Mouse (Mus musculus) kidney, adult 2 months (tissue): Measurements from ENCODE around the gene Mrps23. TPM values are rescaled to one million over a fixed set of nuclear protein-coding genes. Genes with fewer than 3 reads are reported as not detected.
"Not testable (repeated sequence)": the region's sequence is repeated elsewhere in the genome, so short reads cannot be mapped to it uniquely, and the experiment has no call there.

ENCODE experiments used
- DNase-seq: peaks from one replicate; pipeline ENCODE4 v3.0.0; 2021
- H3K27ac ChIP-seq: fragments of 200-500 bp; 2 replicates; pipeline ENCODE4 v1.5.1; 2012; ENCODE audit warnings: low read depth, low read length, control low read depth, inconsistent platforms; ENCODE audit not compliant: insufficient read depth
- H3K27me3 ChIP-seq: fragments of 200-500 bp; replicated peaks from 2 replicates; pipeline ENCODE4 v1.6.1; 2012; ENCODE audit warnings: mild to moderate bottlenecking, moderate library complexity, low read length, inconsistent platforms; ENCODE audit not compliant: control insufficient read depth, insufficient read depth
- H3K36me3 ChIP-seq: fragments of 200-500 bp; 2 replicates; pipeline ENCODE4 v1.6.1; 2012; ENCODE audit warnings: mild to moderate bottlenecking, moderate library complexity, low read length, inconsistent platforms; ENCODE audit not compliant: control insufficient read depth, insufficient read depth
- H3K4me1 ChIP-seq: fragments of 200-500 bp; 2 replicates; pipeline ENCODE4 v1.6.1; 2011; ENCODE audit warnings: low read length; ENCODE audit not compliant: control insufficient read depth, insufficient read depth
- H3K4me3 ChIP-seq: fragments of 200-500 bp; 2 replicates; pipeline ENCODE4 v1.5.1; 2011; ENCODE audit warnings: mild to moderate bottlenecking, low read depth, low read length, control low read depth; ENCODE audit not compliant: insufficient read depth
- CTCF ChIP-seq: fragments of 200-500 bp; conservative IDR thresholded peaks from 2 replicates; pipeline ENCODE4 v1.5.1; 2011; ENCODE audit warnings: low read depth, mild to moderate bottlenecking, control low read depth, low read length, moderate library complexity, mixed read lengths; ENCODE audit not compliant: insufficient read depth, insufficient read length
- POLR2A ChIP-seq: fragments of 200-500 bp; IDR thresholded peaks from one replicate; pipeline ENCODE4 v1.6.1; 2011; ENCODE audit warnings: low read depth, low read length, control low read depth
- WGBS: fragments of 180-500 bp; shearing (Covaris S2); methylation state at CpG from one replicate; pipeline ENCODE4 v1.1.7; 2018; 5-methylcytosine and 5-hydroxymethylcytosine counted together
- polyA plus RNA-seq: library from polyadenylated mRNA; depleted of rRNA; stranded (reverse); fragments of >200 nt; gene quantifications from 2 replicates; pipeline ENCODE4 v1.2.3, GENCODE M21; 2012

Mrps23 gene
- polyA plus RNA-seq, 1 experiment, result 61.6 TPM

DNA sequence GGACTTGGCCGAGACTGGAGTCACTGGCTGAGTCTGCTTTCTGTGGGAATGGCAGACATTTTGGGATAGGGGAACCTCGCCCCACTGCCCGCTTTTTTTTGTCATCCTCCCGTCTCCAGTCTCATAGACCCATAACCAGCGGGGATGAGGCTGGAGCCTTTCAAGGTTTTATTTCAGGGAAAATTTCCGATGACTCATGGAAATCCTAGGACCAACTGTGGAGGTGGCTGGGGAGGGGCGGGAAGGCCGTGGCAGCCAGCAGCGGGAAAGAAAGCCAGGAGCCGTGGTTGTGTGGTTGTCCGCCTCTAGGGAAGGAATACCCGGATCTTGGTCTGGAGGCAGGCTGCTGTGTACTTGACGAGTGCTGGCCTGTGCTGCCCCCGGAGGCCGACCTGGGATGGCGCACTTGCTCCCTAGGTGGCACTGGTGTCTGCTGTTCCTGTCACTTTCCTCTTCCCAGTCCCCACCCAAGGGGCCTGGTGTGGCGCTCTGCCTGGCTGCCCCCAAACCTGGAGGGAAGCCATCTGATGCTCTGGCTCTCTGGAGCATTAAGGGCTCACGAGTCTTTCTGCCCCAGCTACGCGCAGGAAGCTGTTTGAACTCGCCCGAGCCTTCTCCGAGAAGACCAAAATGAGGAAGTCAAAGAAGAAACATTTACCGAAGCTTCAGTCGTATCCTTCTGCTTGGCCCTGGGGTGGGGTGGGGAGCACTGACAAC lies 16.6 kb upstream of the Mrps23 start:
- Histone ChIP-seq H3K36me3 (no peaks in the 10 kb centered on the region), H3K4me1 (peaks cover 17% of the 10 kb centered on the region), H3K27me3 (no peaks in the 10 kb centered on the region), H3K4me3 (peak overlapping the region; percentile 40), H3K27ac (peak overlapping the region; percentile 59)
- peak; percentile 94 for TF ChIP-seq CTCF
- TF ChIP-seq POLR2A, result no peak
- 8% methylated on average over 25 of the region's 25 CpGs for WGBS
- DNase-seq, result peak; percentile 95

DNA sequence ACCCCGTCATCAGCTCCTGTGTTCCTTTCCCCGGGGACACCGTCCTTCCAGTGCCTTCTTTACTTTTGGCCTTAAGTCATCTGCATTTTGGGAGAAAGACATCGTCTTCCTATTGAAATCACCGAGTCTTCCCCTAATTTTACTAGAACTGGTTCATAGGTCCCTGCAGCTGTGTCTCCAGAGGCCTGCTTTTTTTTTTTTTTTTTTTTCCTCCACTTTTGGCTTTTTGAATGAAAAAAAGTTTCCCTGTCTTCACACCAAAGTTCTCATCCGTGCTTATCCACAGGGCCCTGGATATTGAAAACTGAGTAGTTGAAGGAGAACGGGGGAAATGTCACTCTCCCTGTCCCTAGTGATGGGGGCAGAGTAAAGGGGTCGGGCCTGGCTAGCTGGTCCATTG lies 16.0 kb upstream of the Mrps23 start:
- Histone ChIP-seq H3K4me1 (peaks cover 17% of the 10 kb centered on the region), H3K4me3 (peak overlapping the region; percentile 40; the same call in 1 of the 2 replicates), H3K27me3 (no peaks in the 10 kb centered on the region), H3K27ac (peak overlapping the region; percentile 59), H3K36me3 (no peaks in the 10 kb centered on the region)
- 45% methylated on average over 8 of the region's 8 CpGs for WGBS
- no peak for DNase-seq
- TF ChIP-seq POLR2A (no peak), CTCF (no peak)

DNA sequence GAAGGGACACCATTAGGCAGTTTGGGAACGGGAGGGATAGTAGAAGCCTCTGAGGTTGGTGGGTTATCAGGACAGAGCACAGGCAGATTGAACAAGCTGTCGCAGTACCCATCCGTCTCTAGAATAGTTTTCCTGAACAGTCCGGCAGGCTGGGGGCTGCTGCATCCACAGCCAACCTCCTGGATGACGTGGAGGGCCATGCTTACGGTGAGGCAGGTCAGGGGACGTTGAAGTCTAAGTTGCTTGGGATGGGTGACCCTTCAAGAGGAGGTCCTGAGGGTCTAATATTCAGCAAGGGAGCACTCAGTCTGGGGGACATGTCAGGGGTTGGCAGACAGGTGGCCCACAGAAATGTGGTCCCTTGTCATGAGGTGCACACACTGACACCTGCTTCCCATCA lies 15.6 kb upstream of the Mrps23 start:
- peaks cover 17% of the 10 kb centered on the region for H3K4me1 ChIP-seq
- H3K27ac ChIP-seq, result no peak overlapping the region
- TF ChIP-seq POLR2A, result no peak
- 95% methylated on average over 7 of the region's 7 CpGs for WGBS
- no peaks in the 10 kb centered on the region for H3K27me3 ChIP-seq
- H3K4me3 ChIP-seq, result no peak overlapping the region
- no peaks in the 10 kb centered on the region for H3K36me3 ChIP-seq
- no peak for DNase-seq

DNA sequence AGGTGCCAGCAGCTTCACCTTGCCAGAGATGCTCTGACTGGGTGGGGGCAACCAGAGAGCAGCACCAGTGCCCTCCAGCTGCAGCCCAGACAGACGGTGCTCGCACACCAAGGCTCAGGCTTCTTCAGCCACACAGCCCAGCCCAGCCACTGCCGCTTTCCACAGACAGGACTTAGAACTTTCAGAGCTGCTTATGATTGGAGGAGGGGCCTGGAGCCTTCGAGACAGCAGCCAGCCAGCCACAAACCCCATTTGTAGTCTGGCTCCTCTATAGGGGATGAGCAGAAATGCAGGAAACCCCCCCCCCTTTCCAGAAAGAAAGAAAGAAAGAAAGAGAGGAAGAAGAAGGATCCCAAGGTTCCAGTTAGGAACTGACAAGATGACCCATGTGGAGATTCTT lies 11.6 kb upstream of the Mrps23 start:
- Histone ChIP-seq H3K4me3 (no peak overlapping the region), H3K27ac (no peak overlapping the region), H3K27me3 (no peaks in the 10 kb centered on the region), H3K4me1 (peaks cover 15% of the 10 kb centered on the region; the same call in 1 of the 2 replicates), H3K36me3 (no peaks in the 10 kb centered on the region)
- no peak for TF ChIP-seq CTCF
- no peak for TF ChIP-seq POLR2A
- DNase-seq, result no peak
- 52% methylated on average over 4 of the region's 4 CpGs for WGBS

DNA sequence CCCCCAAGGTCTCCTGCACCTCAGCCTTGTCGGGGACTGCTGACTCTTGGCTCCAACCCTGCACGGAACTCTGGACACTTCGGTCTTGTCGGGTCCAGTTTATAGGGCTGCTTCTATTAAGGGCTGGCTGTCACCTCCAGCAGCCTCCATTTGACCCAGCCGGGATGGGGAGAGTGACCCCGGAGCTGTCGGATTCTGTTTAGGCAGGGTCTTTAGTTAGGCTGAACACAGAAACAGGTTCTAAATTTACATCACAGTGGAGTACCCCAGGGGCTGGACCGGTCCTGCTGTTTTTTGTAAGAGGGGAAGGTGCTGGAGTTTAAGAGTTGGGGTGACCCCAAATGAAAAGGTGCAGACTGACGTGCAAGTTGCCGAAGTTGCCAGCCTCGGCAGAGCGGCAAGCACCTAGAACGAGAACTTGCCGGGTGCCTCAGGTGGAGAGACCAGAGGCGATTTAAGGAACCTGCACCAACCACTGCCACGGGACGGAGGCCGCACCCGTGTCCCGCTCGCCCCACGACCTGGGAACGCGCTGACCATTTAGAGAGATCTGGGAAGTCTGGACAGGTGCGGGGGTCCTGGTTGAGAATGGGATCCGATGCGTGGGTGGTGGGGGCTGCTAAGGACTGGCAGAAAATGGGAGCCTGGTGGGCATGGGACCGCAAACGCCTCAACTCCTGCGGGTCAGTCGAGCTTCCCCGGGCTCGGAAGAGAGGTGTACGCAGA lies 10.9 kb upstream of the Mrps23 start:
- no peak overlapping the region for H3K27ac ChIP-seq
- 33% methylated on average over 34 of the region's 34 CpGs for WGBS

DNA sequence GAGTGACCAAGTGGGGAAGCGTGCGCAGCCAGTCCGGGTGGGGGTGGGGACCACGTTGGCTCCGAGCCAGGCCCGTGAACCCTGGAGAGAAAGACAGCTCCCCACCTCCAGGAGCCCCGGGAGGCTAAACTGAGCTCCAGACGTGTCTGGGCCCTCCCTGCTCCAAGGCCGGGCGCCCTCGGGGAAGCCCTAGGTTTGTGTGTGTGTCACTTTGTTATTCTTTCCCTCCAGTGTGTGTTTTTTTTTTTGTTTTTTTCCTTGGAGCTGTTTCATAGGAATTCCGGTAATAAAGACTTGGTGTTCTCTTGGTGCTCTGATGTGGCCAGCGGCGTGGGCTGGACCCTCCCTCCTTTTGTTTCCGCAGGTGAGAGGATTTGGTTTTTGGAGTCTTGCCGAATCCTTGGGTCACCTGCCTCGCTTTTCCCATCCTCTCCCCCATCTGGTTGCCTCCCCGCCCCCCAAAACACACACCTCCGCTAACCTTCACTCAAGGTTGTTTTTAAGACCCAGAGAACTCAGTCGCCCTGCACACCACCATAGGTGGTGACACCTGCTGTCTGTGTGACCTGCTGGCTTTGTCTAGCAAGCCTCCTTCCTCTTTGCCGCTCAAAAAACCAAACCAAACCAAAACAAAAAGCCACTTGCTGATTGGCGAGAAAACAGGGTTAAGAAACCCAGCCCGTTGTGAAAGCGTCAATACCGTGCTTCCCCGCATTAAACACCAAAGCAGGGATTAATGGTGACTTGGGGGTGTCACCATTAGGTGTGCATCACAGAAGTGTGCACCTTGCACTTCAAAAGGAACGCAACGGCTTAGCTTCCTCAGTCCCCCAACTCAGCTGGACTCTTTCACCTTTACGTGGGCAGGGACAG lies 10.1 kb upstream of the Mrps23 start:
- no peak for DNase-seq
- no peak overlapping the region for H3K4me3 ChIP-seq
- peaks cover 14% of the 10 kb centered on the region; the same call in 1 of the 2 replicates for H3K4me1 ChIP-seq
- TF ChIP-seq CTCF (no peak), POLR2A (no peak)
- H3K27ac ChIP-seq, result peak overlapping the region; percentile 1; the same call in 1 of the 2 replicates
- 24% methylated on average over 29 of the region's 29 CpGs for WGBS
- H3K27me3 ChIP-seq, result no peaks in the 10 kb centered on the region
- no peaks in the 10 kb centered on the region for H3K36me3 ChIP-seq

More for the DNA sequence above, 10.9 kb upstream of the Mrps23 start:
- H3K4me3 ChIP-seq, result no peak overlapping the region
- H3K4me1 ChIP-seq, result peaks cover 14% of the 10 kb centered on the region; the same call in 1 of the 2 replicates
- H3K36me3 ChIP-seq, result no peaks in the 10 kb centered on the region
- TF ChIP-seq POLR2A, result no peak
- no peak for TF ChIP-seq CTCF
- no peak for DNase-seq
- no peaks in the 10 kb centered on the region for H3K27me3 ChIP-seq

DNA sequence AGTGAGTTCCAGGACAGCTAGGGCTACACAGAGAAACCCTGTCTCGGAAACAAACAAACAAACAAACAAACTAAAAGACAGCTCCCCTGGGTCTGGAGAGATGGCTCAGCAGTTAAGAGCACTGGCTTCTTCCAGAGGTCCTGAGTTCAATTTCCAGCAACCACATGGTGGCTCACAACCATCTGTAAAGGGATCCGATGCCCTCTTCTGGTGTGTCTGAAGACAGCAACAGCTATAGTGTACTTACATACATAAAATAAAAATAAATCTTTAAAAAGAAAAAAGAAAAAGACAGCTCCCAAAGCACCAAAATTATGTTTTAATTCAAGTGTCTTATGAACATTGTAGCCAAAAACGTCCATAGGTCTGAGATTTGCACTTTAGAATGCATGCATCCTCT lies 8.5 kb upstream of the Mrps23 start:
- H3K36me3 ChIP-seq, H3K4me3 ChIP-seq, H3K27me3 ChIP-seq, DNase-seq, H3K27ac ChIP-seq: not testable (repeated sequence)
- WGBS, result 94% methylated on average over 3 of the region's 3 CpGs
- peaks cover 14% of the 10 kb centered on the region; the same call in 1 of the 2 replicates for H3K4me1 ChIP-seq
